Mouse (Mus musculus): ENCODE results near the gene Asb2. TPM values are rescaled to one million over a fixed set of nuclear protein-coding genes. Genes with fewer than 3 reads are reported as not detected.
A peak's percentile ranks its signal among the peaks of the same experiment; 100 is the strongest.

The Asb2 gene
- polyA plus RNA-seq, 1 experiment from 2014 or later = 6.7 TPM

GRCm38 (mm10) chr12:103376124-103376523 lies 20.3 kb upstream of the Asb2 start:
- ATAC-seq (ENCODE audit: low FRiP score, low read depth) = no peak
- no peaks in the 10 kb centered on the region for H3K27me3 ChIP-seq
- H3K9ac ChIP-seq = no peak overlapping the region

GRCm38 (mm10) chr12:103373530-103374236 lies 17.9 kb upstream of the Asb2 start:
- no peak overlapping the region for H3K4me2 ChIP-seq (replicated peaks)
- H3K27ac ChIP-seq = no peak overlapping the region

More at GRCm38 (mm10) chr12:103376124-103376523, 20.3 kb upstream of the Asb2 start:
- Histone ChIP-seq H3K36me3 (no peaks in the 10 kb centered on the region), H3K27ac (no peak overlapping the region), H3K9me3 (no peaks in the 10 kb centered on the region), H3K4me3 (no peak overlapping the region), H3K4me1 (no peaks in the 10 kb centered on the region), H3K4me2 (replicated peaks) (no peak overlapping the region)
- WGBS = 71% methylated on average over 5 of the region's 5 CpGs

GRCm38 (mm10) chr12:103371711-103372110 lies 15.9 kb upstream of the Asb2 start:
- Histone ChIP-seq H3K27me3 (peaks cover 10% of the 10 kb centered on the region), H3K9me3 (no peaks in the 10 kb centered on the region), H3K4me2 (replicated peaks) (no peak overlapping the region), H3K27ac (no peak overlapping the region), H3K4me1 (no peaks in the 10 kb centered on the region), H3K36me3 (no peaks in the 10 kb centered on the region), H3K4me3 (no peak overlapping the region), H3K9ac (no peak overlapping the region)
- no peak for ATAC-seq (ENCODE audit: low FRiP score, low read depth)
- 29% methylated on average over 6 of the region's 6 CpGs for WGBS

More at GRCm38 (mm10) chr12:103373530-103374236, 17.9 kb upstream of the Asb2 start:
- Histone ChIP-seq H3K9me3 (no peaks in the 10 kb centered on the region), H3K27me3 (peaks cover 4% of the 10 kb centered on the region), H3K9ac (no peak overlapping the region), H3K4me1 (no peaks in the 10 kb centered on the region), H3K36me3 (no peaks in the 10 kb centered on the region), H3K4me3 (no peak overlapping the region)
- ATAC-seq (ENCODE audit: low FRiP score, low read depth) = no peak
- WGBS = 73% methylated on average over 8 of the region's 8 CpGs

- Histone ChIP-seq H3K4me1 (no peaks in the 10 kb centered on the region), H3K27me3 (peaks cover 10% of the 10 kb centered on the region), H3K4me2 (replicated peaks) (no peak overlapping the region), H3K4me3 (no peak overlapping the region), H3K27ac (no peak overlapping the region), H3K36me3 (no peaks in the 10 kb centered on the region), H3K9ac (no peak overlapping the region), H3K9me3 (no peaks in the 10 kb centered on the region)
- no peak for ATAC-seq (ENCODE audit: low FRiP score, low read depth)
- WGBS = 75% methylated on average over 4 of the region's 4 CpGs
Observed at GRCm38 (mm10) chr12:103370861-103371260, 15.1 kb upstream of the Asb2 start.

GRCm38 (mm10) chr12:103368777-103369176 lies 13.0 kb upstream of the Asb2 start:
- no peak for ATAC-seq (ENCODE audit: low FRiP score, low read depth)
- Histone ChIP-seq H3K27ac (no peak overlapping the region), H3K4me1 (no peaks in the 10 kb centered on the region), H3K9ac (no peak overlapping the region), H3K9me3 (no peaks in the 10 kb centered on the region), H3K4me3 (no peak overlapping the region), H3K36me3 (no peaks in the 10 kb centered on the region), H3K27me3 (peaks cover 10% of the 10 kb centered on the region), H3K4me2 (replicated peaks) (no peak overlapping the region)
- WGBS = 60% methylated on average over 2 of the region's 2 CpGs

- no peak overlapping the region for H3K27ac ChIP-seq
- H3K4me1 ChIP-seq = no peaks in the 10 kb centered on the region
- no peaks in the 10 kb centered on the region for H3K36me3 ChIP-seq
- no peaks in the 10 kb centered on the region for H3K9me3 ChIP-seq
- no peak overlapping the region for H3K4me3 ChIP-seq
- 77% methylated on average over 7 of the region's 7 CpGs for WGBS
- H3K4me2 ChIP-seq (replicated peaks) = peak overlapping the region; percentile 43
- H3K27me3 ChIP-seq = peaks cover 10% of the 10 kb centered on the region
- no peak overlapping the region for H3K9ac ChIP-seq
- ATAC-seq (ENCODE audit: low FRiP score, low read depth) = 0 out of 2 replicates have a peak, but pooled peaks have one; percentile 4
Observed at GRCm38 (mm10) chr12:103368326-103368669, 12.5 kb upstream of the Asb2 start.

- no peaks in the 10 kb centered on the region for H3K4me1 ChIP-seq
- peak; percentile 73 for ATAC-seq (ENCODE audit: low FRiP score, low read depth)
- H3K27ac ChIP-seq = no peak overlapping the region
Observed at GRCm38 (mm10) chr12:103367620-103368325, 12.0 kb upstream of the Asb2 start.

GRCm38 (mm10) chr12:103367171-103367570 lies 11.4 kb upstream of the Asb2 start:
- WGBS = 72% methylated on average over 2 of the region's 2 CpGs
- ATAC-seq (ENCODE audit: low FRiP score, low read depth) = no peak
- Histone ChIP-seq H3K36me3 (no peaks in the 10 kb centered on the region), H3K27me3 (peaks cover 10% of the 10 kb centered on the region), H3K4me2 (replicated peaks) (no peak overlapping the region), H3K9ac (no peak overlapping the region), H3K27ac (no peak overlapping the region), H3K4me3 (no peak overlapping the region), H3K9me3 (no peaks in the 10 kb centered on the region), H3K4me1 (no peaks in the 10 kb centered on the region)

More at GRCm38 (mm10) chr12:103367620-103368325, 12.0 kb upstream of the Asb2 start:
- H3K4me2 ChIP-seq (replicated peaks) = peak overlapping the region; percentile 43
- no peaks in the 10 kb centered on the region for H3K9me3 ChIP-seq
- H3K36me3 ChIP-seq = no peaks in the 10 kb centered on the region
- WGBS = 17% methylated on average over 18 of the region's 18 CpGs
- no peak overlapping the region for H3K4me3 ChIP-seq
- H3K9ac ChIP-seq = no peak overlapping the region
- H3K27me3 ChIP-seq = peaks cover 10% of the 10 kb centered on the region

GRCm38 (mm10) chr12:103362336-103362735 lies 6.5 kb upstream of the Asb2 start:
- no peaks in the 10 kb centered on the region for H3K9me3 ChIP-seq
- H3K9ac ChIP-seq = no peak overlapping the region; the same call in 1 of the 2 replicates
- H3K27ac ChIP-seq = no peak overlapping the region
- H3K36me3 ChIP-seq = no peaks in the 10 kb centered on the region
- no peaks in the 10 kb centered on the region for H3K4me1 ChIP-seq
- H3K27me3 ChIP-seq = no peaks in the 10 kb centered on the region
- 74% methylated on average over 3 of the region's 3 CpGs for WGBS
- no peak; the same call in 1 of the 2 replicates for ATAC-seq (ENCODE audit: low FRiP score, low read depth)
- H3K4me2 ChIP-seq (replicated peaks) = no peak overlapping the region
- H3K4me3 ChIP-seq = no peak overlapping the region

GRCm38 (mm10) chr12:103361539-103362307 lies 5.9 kb upstream of the Asb2 start:
- Histone ChIP-seq H3K27me3 (no peaks in the 10 kb centered on the region), H3K36me3 (no peaks in the 10 kb centered on the region), H3K4me3 (no peak overlapping the region), H3K4me1 (no peaks in the 10 kb centered on the region), H3K27ac (no peak overlapping the region), H3K9me3 (no peaks in the 10 kb centered on the region), H3K4me2 (replicated peaks) (no peak overlapping the region), H3K9ac (no peak overlapping the region)
- WGBS = 84% methylated on average over 17 of the region's 17 CpGs
- ATAC-seq (ENCODE audit: low FRiP score, low read depth) = no peak

- Histone ChIP-seq H3K9ac (no peak overlapping the region), H3K4me1 (no peaks in the 10 kb centered on the region), H3K27me3 (no peaks in the 10 kb centered on the region), H3K27ac (no peak overlapping the region), H3K36me3 (no peaks in the 10 kb centered on the region), H3K9me3 (no peaks in the 10 kb centered on the region), H3K4me2 (replicated peaks) (no peak overlapping the region), H3K4me3 (no peak overlapping the region)
- no peak for ATAC-seq (ENCODE audit: low FRiP score, low read depth)
- WGBS = 76% methylated on average over 8 of the region's 8 CpGs
Observed at GRCm38 (mm10) chr12:103360812-103361211, 5.0 kb upstream of the Asb2 start.

Measured in limb, embryonic 13.5 days (tissue).